Mouse (Mus musculus): ENCODE results near the gene Cyp17a1.

DNA sequence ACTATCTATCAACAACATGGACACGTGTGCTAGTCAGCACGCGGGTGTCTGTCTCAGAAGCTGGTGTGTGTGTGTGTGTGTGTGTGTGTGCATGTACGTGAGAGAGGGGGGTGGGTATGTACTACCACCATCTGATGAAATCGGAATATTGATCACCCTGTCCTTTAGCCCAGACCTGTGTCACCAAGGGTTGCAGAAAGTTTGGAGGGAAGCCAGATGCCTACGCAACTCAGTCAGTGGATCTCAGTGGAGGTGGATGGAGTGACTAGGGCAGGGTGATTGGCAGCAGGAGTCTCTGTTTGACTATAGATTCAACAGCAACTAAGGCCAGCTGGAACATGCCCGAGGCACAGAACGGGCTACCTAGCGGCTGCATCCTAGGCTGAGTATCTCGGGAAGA lies 4.7 kb downstream of the Cyp17a1 start:
- TF ChIP-seq GATA1 (IDR thresholded peaks at IDR 0.05; ENCODE audit: borderline replicate concordance, low read length): no peak
- no peak for TF ChIP-seq FLI1 (IDR thresholded peaks at IDR 0.05; ENCODE audit: low read length)
